In genomic region chr4:44292534-44292933, GRCm38 (mm10) we compare ENCODE assay signal across 9 mouse cellular contexts. TPM values are rescaled to one million over a fixed set of nuclear protein-coding genes. Genes with fewer than 3 reads are reported as not detected.
DNase-seq lines count a peak whose midpoint lies in the region; ATAC-seq lines count a peak whose summit lies in the region.
"Had no signal": no experiment of that assay in that cellular context is flagged by ENCODE, and none has a peak within 500 bp of the region (broad histone marks: within the 10 kb centered on the region; RNA-seq: fewer than 3 reads in every experiment).

No protein-coding gene starts in this region.

- H3K4me2 ChIP-seq in kidney, embryonic 15.5 days, result no peak overlapping the region
- H3K4me2 ChIP-seq in embryonic facial prominence, embryonic 14.5 days (ENCODE audit: low read depth, low read length), result no peak overlapping the region

- H3K4me1 ChIP-seq in kidney, embryonic 15.5 days, result no peaks in the 10 kb centered on the region
- H3K4me1 ChIP-seq in embryonic facial prominence, embryonic 14.5 days (ENCODE audit: control insufficient read depth, insufficient read depth, low read length), result no peaks in the 10 kb centered on the region

- H3K9ac ChIP-seq in kidney, embryonic 15.5 days, result no peak overlapping the region
- no peak overlapping the region for H3K9ac ChIP-seq in embryonic facial prominence, embryonic 14.5 days (ENCODE audit: low read depth, low read length)

- WGBS in kidney, embryonic 15.5 days, result 7% methylated on average over 7 of the region's 7 CpGs
- WGBS in embryonic facial prominence, embryonic 14.5 days, result 9% methylated on average over 7 of the region's 7 CpGs

- peak; percentile 56 for DNase-seq in kidney, adult 18-20 months
- peak; percentile 63 for DNase-seq in adrenal gland, postnatal 14 days
- peak; percentile 61 for DNase-seq in embryonic facial prominence, embryonic 14.5 days (ENCODE audit: low spot score)
- DNase-seq in heart, postnatal 36 days, result peak; percentile 23 to 47
- DNase-seq in layer of hippocampus, adult 9-11 months, result peak; percentile 56
- DNase-seq in lung, postnatal 25 days (ENCODE audit: low spot score), result peak; percentile 63
- DNase-seq in right cerebral cortex, postnatal 4 days, result peak; percentile 32

- H3K36me3 ChIP-seq in kidney, embryonic 15.5 days, result no peaks in the 10 kb centered on the region
- H3K36me3 ChIP-seq in embryonic facial prominence, embryonic 14.5 days (ENCODE audit: control insufficient read depth, insufficient read depth, low read length), result no peaks in the 10 kb centered on the region

- no peak overlapping the region for H3K27ac ChIP-seq in kidney, embryonic 15.5 days
- no peak overlapping the region for H3K27ac ChIP-seq in embryonic facial prominence, embryonic 14.5 days (replicated peaks; ENCODE audit: low read depth, low read length)

- no peak overlapping the region for H3K4me3 ChIP-seq in kidney, embryonic 15.5 days (replicated peaks)
- H3K4me3 ChIP-seq in embryonic facial prominence, embryonic 14.5 days (ENCODE audit: low read depth, low read length), result no peak overlapping the region
- H3K4me3 ChIP-seq: megakaryocyte, embryonic 14.5 days had no signal

- no peaks in the 10 kb centered on the region for H3K27me3 ChIP-seq in kidney, embryonic 15.5 days
- no peaks in the 10 kb centered on the region for H3K27me3 ChIP-seq in embryonic facial prominence, embryonic 14.5 days (replicated peaks; ENCODE audit: control insufficient read depth, insufficient read depth, low read length)

- intact Hi-C loops in heart, postnatal 36 days (cut with DNase I), result loop anchor here (1.0 to 5.0 kb wide), 3 partner anchors 55 to 226 kb away; no protein-coding TSS in a partner anchor

- H3K9me3 ChIP-seq in kidney, embryonic 15.5 days (replicated peaks), result no peaks in the 10 kb centered on the region
- no peaks in the 10 kb centered on the region for H3K9me3 ChIP-seq in embryonic facial prominence, embryonic 14.5 days (ENCODE audit: control insufficient read depth, low read length)

- no peak for ATAC-seq in kidney, embryonic 15.5 days (replicated peaks; ENCODE audit: low FRiP score)
- no peak for ATAC-seq in embryonic facial prominence, embryonic 14.5 days (ENCODE audit: low read depth)

RNA-seq across cellular contexts. Expression of gene Melk, which starts 8.1 kb away (rescaled TPM):
- 47.9 and 49.5 TPM in 2 replicates for polyA plus RNA-seq in kidney, embryonic 15.5 days (2015; fragmentation: Nextera tagmentation; extraction: Ambion mirVana)
- total RNA-seq in adrenal gland, postnatal 14 days (2021), result 4.8 and 5.1 TPM in 2 replicates
- polyA plus RNA-seq in embryonic facial prominence, embryonic 14.5 days (2014; fragmentation: Nextera tagmentation; extraction: Ambion mirVana), result 30.5 and 37.9 TPM in 2 replicates
- total RNA-seq in heart, postnatal 36 days (2021), result under 1 TPM; 0.27 to 0.39 TPM

RNA-seq across cellular contexts. Expression of gene Rnf38, which starts 58.9 kb away (rescaled TPM):
- 21.4 and 22.2 TPM in 2 replicates for polyA plus RNA-seq in kidney, embryonic 15.5 days (2015; fragmentation: Nextera tagmentation; extraction: Ambion mirVana)
- total RNA-seq in adrenal gland, postnatal 14 days (2021), result 47.1 and 50.3 TPM in 2 replicates
- polyA plus RNA-seq in embryonic facial prominence, embryonic 14.5 days (2014; fragmentation: Nextera tagmentation; extraction: Ambion mirVana), result 22.5 and 24.3 TPM in 2 replicates
- 10 to 100 TPM; 32.0 to 36.4 TPM for total RNA-seq in heart, postnatal 36 days (2021)
